Mouse (Mus musculus) MEL (cell line): ENCODE measurements around the gene Smg6. TPM values are rescaled to one million over a fixed set of nuclear protein-coding genes. Genes with fewer than 3 reads are reported as not detected.
A peak's percentile ranks its signal among the peaks of the same experiment; 100 is the strongest.

Experiments
- DNase-seq: peaks from one replicate; pipeline ENCODE4 v3.0.0; 2011; ENCODE audit warnings: low read depth, low spot score
- H3K27ac ChIP-seq: 2 replicates; pipeline ENCODE4 v1.5.1; 2012; ENCODE audit warnings: low read depth, mild to moderate bottlenecking, control low read depth, low read length, moderate library complexity; ENCODE audit not compliant: control insufficient read depth
- H3K27me3 ChIP-seq, 2 experiments: fragments of 150-350 bp in 1 of 2; sonication (generic) in 1 of 2; 2 replicates each; pipeline ENCODE4 v1.6.1; 2012; ENCODE audit warnings: low read length in 2 of 2, mild to moderate bottlenecking in 2 of 2, improper control_type of control experiment in 1 of 2, moderate library complexity in 1 of 2; ENCODE audit not compliant: insufficient read depth in 2 of 2, control insufficient read depth in 1 of 2
- H3K36me3 ChIP-seq, 2 experiments: 2 replicates each; pipeline ENCODE4 v1.6.1; 2012 to 2014; ENCODE audit warnings: low read length in 2 of 2, improper control_type of control experiment in 1 of 2, inconsistent platforms in 1 of 2, mild to moderate bottlenecking in 1 of 2; ENCODE audit not compliant: insufficient read depth in 2 of 2, control insufficient read depth in 1 of 2
- H3K4me1 ChIP-seq, 2 experiments: fragments of 150-350 bp in 1 of 2; sonication (generic) in 1 of 2; 2 replicates each; pipeline ENCODE4 v1.6.1; 2012; ENCODE audit warnings: low read length in 2 of 2, improper control_type of control experiment in 1 of 2, mild to moderate bottlenecking in 1 of 2; ENCODE audit not compliant: insufficient read depth in 2 of 2, control insufficient read depth in 1 of 2
- H3K4me3 ChIP-seq, 2 experiments: fragments of 150-350 bp in 1 of 2; sonication (generic) in 1 of 2; 2 replicates each; pipeline ENCODE4 v1.5.1; 2012; ENCODE audit warnings: low read depth in 2 of 2, low read length in 2 of 2, mild to moderate bottlenecking in 2 of 2, moderate library complexity in 2 of 2, control low read depth in 1 of 2, improper control_type of control experiment in 1 of 2; ENCODE audit not compliant: control insufficient read depth in 1 of 2, insufficient read depth in 1 of 2
- H3K79me2 ChIP-seq: 2 replicates; pipeline ENCODE4 v1.6.1; 2012; ENCODE audit warnings: mild to moderate bottlenecking, low read length, moderate library complexity; ENCODE audit not compliant: control insufficient read depth, poor library complexity, insufficient read depth
- H3K9ac ChIP-seq: 2 replicates; pipeline ENCODE4 v1.6.1; 2012; ENCODE audit warnings: low read depth, mild to moderate bottlenecking, control low read depth, low read length, moderate library complexity; ENCODE audit not compliant: control insufficient read depth, poor library complexity, severe bottlenecking
- H3K9me3 ChIP-seq: fragments of 150-350 bp; sonication (generic); replicated peaks from 2 replicates; pipeline ENCODE4 v1.6.1; 2012; ENCODE audit warnings: mild to moderate bottlenecking, low read length, improper control_type of control experiment, moderate library complexity; ENCODE audit not compliant: insufficient read depth
- CHD2 ChIP-seq: IDR thresholded peaks from 2 replicates; pipeline ENCODE4 v1.6.1; 2011; ENCODE audit warnings: low read length, improper control_type of control experiment
- GATA1 ChIP-seq: IDR thresholded peaks from 2 replicates; pipeline ENCODE4 v1.6.1; 2011; ENCODE audit warnings: low read depth, low read length, improper control_type of control experiment
- HCFC1 ChIP-seq: IDR thresholded peaks from 2 replicates; pipeline ENCODE4 v1.6.1; 2012; ENCODE audit warnings: low read depth, mild to moderate bottlenecking, inconsistent platforms, low read length, improper control_type of control experiment, moderate library complexity
- JUND ChIP-seq: IDR thresholded peaks from 2 replicates; pipeline ENCODE4 v1.6.1; 2011; ENCODE audit warnings: low read depth, mild to moderate bottlenecking, improper control_type of control experiment, low read length
- MAFK ChIP-seq: IDR thresholded peaks from 2 replicates; pipeline ENCODE4 v1.6.1; 2011; ENCODE audit warnings: low read depth, mild to moderate bottlenecking, low read length, improper control_type of control experiment, borderline replicate concordance
- MAZ ChIP-seq: IDR thresholded peaks from 2 replicates; pipeline ENCODE4 v1.6.1; 2012; ENCODE audit warnings: low read depth, mild to moderate bottlenecking, inconsistent platforms, low read length, improper control_type of control experiment
- MYC ChIP-seq: IDR thresholded peaks from 2 replicates; pipeline ENCODE4 v1.6.1; 2011; ENCODE audit warnings: low read depth, mild to moderate bottlenecking, low read length, improper control_type of control experiment, moderate library complexity
- NELFE ChIP-seq: IDR thresholded peaks from 2 replicates; pipeline ENCODE4 v1.6.1; 2011; ENCODE audit warnings: low read depth, low read length, improper control_type of control experiment
- POLR2AphosphoS5 ChIP-seq: IDR thresholded peaks from 2 replicates; pipeline ENCODE4 v1.6.1; 2012; ENCODE audit warnings: low read depth, borderline replicate concordance, mild to moderate bottlenecking, inconsistent platforms, low read length, moderate library complexity, mixed read lengths
- TAL1 ChIP-seq: IDR thresholded peaks from 2 replicates; pipeline ENCODE4 v1.6.1; 2012; ENCODE audit warnings: mild to moderate bottlenecking, inconsistent platforms, low read length, moderate library complexity, mixed read lengths
- UBTF ChIP-seq: IDR thresholded peaks from 2 replicates; pipeline ENCODE4 v1.6.1; 2012; ENCODE audit warnings: low read depth, mild to moderate bottlenecking, inconsistent platforms, low read length, improper control_type of control experiment, moderate library complexity, borderline replicate concordance; ENCODE audit not compliant: insufficient read depth
- USF2 ChIP-seq, 2 experiments: IDR thresholded peaks; 2 replicates each; pipeline ENCODE4 v1.6.1; 2011 to 2012; ENCODE audit warnings: improper control_type of control experiment in 2 of 2, low read length in 2 of 2, borderline replicate concordance in 1 of 2, inconsistent platforms in 1 of 2, low read depth in 1 of 2, mild to moderate bottlenecking in 1 of 2; ENCODE audit not compliant: insufficient read depth in 1 of 2
- polyA plus RNA-seq, 2 experiments: library from polyadenylated mRNA; stranded (reverse) in 1 of 2; unstranded in 1 of 2; fragments of >175 nt in 1 of 2; fragments of >200 nt in 1 of 2; gene quantifications; 2 replicates each; pipeline versions ENCODE4 v1.2.1 to v1.2.4; 2012; ENCODE audit warnings: low replicate concordance in 2 of 2, low read depth in 1 of 2; ENCODE audit not compliant: insufficient read length in 2 of 2, insufficient read depth in 1 of 2, missing spikeins in 1 of 2
- total RNA-seq: library from RNA; depleted of rRNA; stranded (reverse); fragments of 300-350 nt; gene quantifications from 2 replicates; pipeline ENCODE4 v1.2.3, GENCODE M21; 2012

The Smg6 gene
- total and polyA plus RNA-seq, 3 experiments: 11.6 to 19.0 TPM; not detected in 1

- H3K79me2 ChIP-seq: peaks cover 30% of the 10 kb centered on the region
- H3K27me3 ChIP-seq: no peaks in the 10 kb centered on the region
- H3K36me3 ChIP-seq: peaks cover 0 to 15% of the 10 kb centered on the region in 2 experiments; a peak in 2 of 4 replicates
- H3K9ac ChIP-seq: no peak overlapping the region
- no peaks in the 10 kb centered on the region for H3K9me3 ChIP-seq
- TF ChIP-seq USF2 (IDR thresholded peaks at IDR 0.05; ENCODE audit: borderline replicate concordance in 1 of 2, insufficient read depth in 1 of 2, low read depth in 1 of 2, low read length in 2 of 2): no peak
- TF ChIP-seq POLR2AphosphoS5: no peak
- no peak for TF ChIP-seq GATA1
- no peak for TF ChIP-seq NELFE
- no peak for TF ChIP-seq MAZ
- TF ChIP-seq MAFK: no peak
- TF ChIP-seq CHD2: no peak
- no peak for TF ChIP-seq HCFC1
- no peak for TF ChIP-seq JUND
- TF ChIP-seq TAL1: no peak
- H3K4me1 ChIP-seq: peaks cover 0 to 22% of the 10 kb centered on the region in 2 experiments; a peak in 2 of 4 replicates
- DNase-seq: no peak
- no peak overlapping the region for H3K4me3 ChIP-seq
- H3K27ac ChIP-seq: no peak overlapping the region
Observed at GRCm38 (mm10) chr11:75166861-75167642, 241.4 kb downstream of the Smg6 start.

GRCm38 (mm10) chr11:75167643-75168589 is 242.3 kb downstream of the Smg6 start:
- no peaks in the 10 kb centered on the region for H3K9me3 ChIP-seq
- H3K27ac ChIP-seq: no peak overlapping the region
- H3K36me3 ChIP-seq: peaks cover 0 to 15% of the 10 kb centered on the region in 2 experiments; a peak in 2 of 4 replicates
- peak overlapping the region; percentile 70 to 81 for H3K4me3 ChIP-seq
- peak overlapping the region; percentile 85 for H3K9ac ChIP-seq
- H3K79me2 ChIP-seq: peaks cover 32% of the 10 kb centered on the region
- 0 out of 2 replicates have a peak, but pooled peaks have one; percentile 60 for TF ChIP-seq UBTF
- no peak for TF ChIP-seq MYC
- H3K4me1 ChIP-seq: peaks cover 0 to 22% of the 10 kb centered on the region in 2 experiments; a peak in 2 of 4 replicates
- no peaks in the 10 kb centered on the region for H3K27me3 ChIP-seq
- DNase-seq: peak; percentile 55
